Mouse (Mus musculus): ENCODE measurements at regions not wholly inside any gene's neighbourhood (a gene's known extent, or its start where the extent isn't known, plus 50 kb on each side); places are given as distances from the start of the nearest gene placed in this dataset.

DNA sequence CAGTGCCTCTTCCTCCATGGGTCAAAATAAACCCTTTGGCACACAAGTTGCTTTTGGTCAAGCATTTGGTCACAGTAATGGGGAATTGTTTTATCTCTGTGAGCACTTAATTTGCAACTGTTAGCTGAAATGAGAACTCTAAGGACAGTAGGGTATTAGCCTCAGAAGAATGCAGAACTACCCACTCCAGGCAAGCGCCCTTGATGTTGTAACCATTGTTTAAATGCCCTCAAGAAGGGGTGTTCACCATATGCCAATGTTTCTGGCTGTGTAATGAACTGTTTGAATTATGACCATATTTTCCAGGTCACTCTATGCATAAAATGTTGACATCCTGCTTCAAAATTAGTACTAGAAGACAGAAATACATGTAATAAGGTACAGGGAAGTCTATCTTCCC is 174.6 kb upstream of the Gm9833 start:
- 93% methylated on average over 1 of the region's 1 CpGs for WGBS

GRCm38 (mm10) chr3:9916538-9917106 is 171.3 kb upstream of the Gm9833 start:
- 70% methylated on average over 7 of the region's 7 CpGs for WGBS
- TF ChIP-seq CTCF (IDR thresholded peaks at IDR 0.05; ENCODE audit: low read depth) = no peak
- TF ChIP-seq EP300 (IDR thresholded peaks at IDR 0.05; ENCODE audit: low read depth) = no peak
- no peak overlapping the region for H3K4me3 ChIP-seq (ENCODE audit: low read depth, low read length)
- ATAC-seq (ENCODE audit: insufficient read depth, low read depth) = no peak
- no peaks in the 10 kb centered on the region for H3K9me3 ChIP-seq (replicated peaks; ENCODE audit: control insufficient read depth, low read length)
- no peak overlapping the region for H3K4me2 ChIP-seq (ENCODE audit: low read depth, low read length)
- no peaks in the 10 kb centered on the region for H3K27me3 ChIP-seq (ENCODE audit: control insufficient read depth, insufficient read depth, low read length)
- H3K36me3 ChIP-seq (replicated peaks; ENCODE audit: control insufficient read depth, insufficient read depth, low read length) = no peaks in the 10 kb centered on the region
- no peak overlapping the region for H3K27ac ChIP-seq (ENCODE audit: low read depth)
- no peak for DNase-seq (ENCODE audit: low spot score)
- no peaks in the 10 kb centered on the region for H3K4me1 ChIP-seq (ENCODE audit: control insufficient read depth, insufficient read depth)
- H3K9ac ChIP-seq (replicated peaks; ENCODE audit: low read depth, low read length) = no peak overlapping the region

More for the DNA sequence above, 174.6 kb upstream of the Gm9833 start:
- DNase-seq (ENCODE audit: low spot score) (no peak), ATAC-seq (ENCODE audit: insufficient read depth, low read depth) (no peak)
- Histone ChIP-seq H3K36me3 (replicated peaks; ENCODE audit: control insufficient read depth, insufficient read depth, low read length) (no peaks in the 10 kb centered on the region), H3K4me2 (ENCODE audit: low read depth, low read length) (no peak overlapping the region), H3K4me3 (ENCODE audit: low read depth, low read length) (no peak overlapping the region), H3K4me1 (ENCODE audit: control insufficient read depth, insufficient read depth) (no peaks in the 10 kb centered on the region), H3K27me3 (ENCODE audit: control insufficient read depth, insufficient read depth, low read length) (no peaks in the 10 kb centered on the region), H3K27ac (ENCODE audit: low read depth) (no peak overlapping the region), H3K9me3 (replicated peaks; ENCODE audit: control insufficient read depth, low read length) (no peaks in the 10 kb centered on the region), H3K9ac (replicated peaks; ENCODE audit: low read depth, low read length) (no peak overlapping the region)
- no peak for TF ChIP-seq CTCF (IDR thresholded peaks at IDR 0.05; ENCODE audit: low read depth)
- no peak for TF ChIP-seq EP300 (IDR thresholded peaks at IDR 0.05; ENCODE audit: low read depth)

DNA sequence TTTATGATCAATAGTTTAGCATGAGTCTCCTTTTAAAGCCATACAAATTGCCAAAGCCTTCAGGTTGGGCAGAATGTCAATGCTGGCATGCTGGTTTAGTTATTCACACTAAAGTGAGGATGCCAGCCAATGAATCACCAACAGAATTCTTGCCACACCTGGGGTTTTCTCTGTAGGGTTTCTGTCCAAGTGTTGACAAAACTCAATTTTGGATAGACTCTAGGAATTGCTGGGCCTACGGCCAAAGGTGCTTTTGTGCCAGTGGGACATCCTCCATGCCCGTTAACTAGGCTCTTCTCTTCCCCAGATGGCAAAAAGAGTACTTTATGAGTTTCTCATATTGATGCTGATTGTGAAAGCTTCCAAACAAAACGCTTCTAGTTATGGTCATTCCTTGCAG is 167.6 kb upstream of the Gm9833 start:
- WGBS = 81% methylated on average over 3 of the region's 3 CpGs
- H3K9me3 ChIP-seq (replicated peaks; ENCODE audit: control insufficient read depth, low read length) = no peaks in the 10 kb centered on the region
- H3K27ac ChIP-seq (ENCODE audit: low read depth) = no peak overlapping the region
- no peaks in the 10 kb centered on the region for H3K27me3 ChIP-seq (ENCODE audit: control insufficient read depth, insufficient read depth, low read length)
- H3K4me1 ChIP-seq (ENCODE audit: control insufficient read depth, insufficient read depth) = no peaks in the 10 kb centered on the region
- no peaks in the 10 kb centered on the region for H3K36me3 ChIP-seq (replicated peaks; ENCODE audit: control insufficient read depth, insufficient read depth, low read length)
- no peak overlapping the region for H3K4me2 ChIP-seq (ENCODE audit: low read depth, low read length)
- DNase-seq (ENCODE audit: low spot score) (no peak), ATAC-seq (ENCODE audit: insufficient read depth, low read depth) (no peak)
- no peak overlapping the region for H3K4me3 ChIP-seq (ENCODE audit: low read depth, low read length)
- TF ChIP-seq CTCF (IDR thresholded peaks at IDR 0.05; ENCODE audit: low read depth) = no peak
- TF ChIP-seq EP300 (IDR thresholded peaks at IDR 0.05; ENCODE audit: low read depth) = no peak
- no peak overlapping the region for H3K9ac ChIP-seq (replicated peaks; ENCODE audit: low read depth, low read length)

GRCm38 (mm10) chr3:9921730-9922129 is 166.2 kb upstream of the Gm9833 start:
- Histone ChIP-seq H3K36me3 (replicated peaks; ENCODE audit: control insufficient read depth, insufficient read depth, low read length) (no peaks in the 10 kb centered on the region), H3K9ac (replicated peaks; ENCODE audit: low read depth, low read length) (no peak overlapping the region), H3K4me3 (ENCODE audit: low read depth, low read length) (no peak overlapping the region), H3K27ac (ENCODE audit: low read depth) (no peak overlapping the region), H3K4me2 (ENCODE audit: low read depth, low read length) (no peak overlapping the region), H3K27me3 (ENCODE audit: control insufficient read depth, insufficient read depth, low read length) (no peaks in the 10 kb centered on the region), H3K9me3 (replicated peaks; ENCODE audit: control insufficient read depth, low read length) (no peaks in the 10 kb centered on the region), H3K4me1 (ENCODE audit: control insufficient read depth, insufficient read depth) (no peaks in the 10 kb centered on the region)
- DNase-seq (ENCODE audit: low spot score) (no peak), ATAC-seq (ENCODE audit: insufficient read depth, low read depth) (no peak)
- WGBS = 73% methylated on average over 1 of the region's 1 CpGs
- TF ChIP-seq EP300 (IDR thresholded peaks at IDR 0.05; ENCODE audit: low read depth) (no peak), CTCF (IDR thresholded peaks at IDR 0.05; ENCODE audit: low read depth) (no peak)

GRCm38 (mm10) chr3:9922541-9923046 is 165.3 kb upstream of the Gm9833 start:
- 67% methylated on average over 10 of the region's 10 CpGs for WGBS
- Histone ChIP-seq H3K27ac (ENCODE audit: low read depth) (no peak overlapping the region), H3K27me3 (ENCODE audit: control insufficient read depth, insufficient read depth, low read length) (no peaks in the 10 kb centered on the region), H3K4me2 (ENCODE audit: low read depth, low read length) (no peak overlapping the region), H3K4me3 (ENCODE audit: low read depth, low read length) (no peak overlapping the region), H3K9me3 (replicated peaks; ENCODE audit: control insufficient read depth, low read length) (no peaks in the 10 kb centered on the region), H3K4me1 (ENCODE audit: control insufficient read depth, insufficient read depth) (no peaks in the 10 kb centered on the region), H3K36me3 (replicated peaks; ENCODE audit: control insufficient read depth, insufficient read depth, low read length) (no peaks in the 10 kb centered on the region), H3K9ac (replicated peaks; ENCODE audit: low read depth, low read length) (no peak overlapping the region)
- DNase-seq (ENCODE audit: low spot score) (no peak), ATAC-seq (ENCODE audit: insufficient read depth, low read depth) (no peak)
- TF ChIP-seq CTCF (IDR thresholded peaks at IDR 0.05; ENCODE audit: low read depth) = no peak
- TF ChIP-seq EP300 (IDR thresholded peaks at IDR 0.05; ENCODE audit: low read depth) = no peak

GRCm38 (mm10) chr3:9924630-9925029 is 163.3 kb upstream of the Gm9833 start:
- ATAC-seq (ENCODE audit: insufficient read depth, low read depth) (no peak), DNase-seq (ENCODE audit: low spot score) (no peak)
- no peak overlapping the region for H3K4me3 ChIP-seq (ENCODE audit: low read depth, low read length)
- no peaks in the 10 kb centered on the region for H3K9me3 ChIP-seq (replicated peaks; ENCODE audit: control insufficient read depth, low read length)
- WGBS = 71% methylated on average over 1 of the region's 1 CpGs
- TF ChIP-seq EP300 (IDR thresholded peaks at IDR 0.05; ENCODE audit: low read depth) (no peak), CTCF (IDR thresholded peaks at IDR 0.05; ENCODE audit: low read depth) (no peak)
- no peaks in the 10 kb centered on the region for H3K4me1 ChIP-seq (ENCODE audit: control insufficient read depth, insufficient read depth)
- H3K4me2 ChIP-seq (ENCODE audit: low read depth, low read length) = no peak overlapping the region
- no peak overlapping the region for H3K27ac ChIP-seq (ENCODE audit: low read depth)
- H3K27me3 ChIP-seq (ENCODE audit: control insufficient read depth, insufficient read depth, low read length) = no peaks in the 10 kb centered on the region
- no peak overlapping the region for H3K9ac ChIP-seq (replicated peaks; ENCODE audit: low read depth, low read length)
- no peaks in the 10 kb centered on the region for H3K36me3 ChIP-seq (replicated peaks; ENCODE audit: control insufficient read depth, insufficient read depth, low read length)
